ENCODE assay signal across 23 mouse cellular contexts in the genomic region with DNA sequence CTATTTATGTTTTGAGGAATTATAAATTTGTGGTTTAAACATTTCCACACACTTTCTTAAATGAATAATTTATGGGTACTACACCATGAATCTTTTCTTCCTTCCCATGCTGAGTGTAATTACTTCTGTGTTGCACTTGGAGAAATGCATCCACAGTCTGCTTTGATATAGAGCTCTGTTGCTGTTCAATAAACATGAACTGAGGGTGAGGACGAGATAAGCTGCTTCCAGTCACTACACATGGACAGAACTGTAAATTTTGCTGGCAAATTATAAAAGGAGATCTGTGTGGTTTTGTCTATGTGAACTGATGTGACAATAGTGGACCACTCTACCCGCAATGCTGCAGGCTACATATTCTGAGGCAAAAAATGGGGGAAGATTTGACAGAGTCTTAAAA.
A peak's percentile ranks its signal among the peaks of the same experiment; 100 is the strongest.
DNase-seq lines count a peak whose midpoint lies in the region; ATAC-seq lines count a peak whose summit lies in the region.
"Had no signal": no experiment of that assay in that cellular context is flagged by ENCODE, and none has a peak within 500 bp of the region (broad histone marks: within the 10 kb centered on the region; RNA-seq: fewer than 3 reads in every experiment).

No protein-coding gene starts in this region.

- H3K9me3 ChIP-seq in forebrain, embryonic 14.5 days (replicated peaks; ENCODE audit: control insufficient read depth, low read length) = no peaks in the 10 kb centered on the region
- H3K9me3 ChIP-seq in forebrain, embryonic 12.5 days = no peaks in the 10 kb centered on the region
- H3K9me3 ChIP-seq in midbrain, embryonic 14.5 days (ENCODE audit: control insufficient read depth, low read length) = no peaks in the 10 kb centered on the region
- no peaks in the 10 kb centered on the region for H3K9me3 ChIP-seq in midbrain, embryonic 10.5 days (replicated peaks)
- H3K9me3 ChIP-seq in midbrain, embryonic 15.5 days = no peaks in the 10 kb centered on the region
- H3K9me3 ChIP-seq: embryonic facial prominence, embryonic 12.5 days; embryonic facial prominence, embryonic 15.5 days; forebrain, embryonic 13.5 days; hindbrain, embryonic 12.5 days; hindbrain, embryonic 15.5 days had no signal

- H3K9ac ChIP-seq in forebrain, embryonic 14.5 days (ENCODE audit: low read length) = no peak overlapping the region
- H3K9ac ChIP-seq in forebrain, embryonic 12.5 days = no peak overlapping the region
- H3K9ac ChIP-seq in midbrain, embryonic 14.5 days (replicated peaks; ENCODE audit: low read length) = no peak overlapping the region
- no peak overlapping the region for H3K9ac ChIP-seq in midbrain, embryonic 15.5 days
- H3K9ac ChIP-seq: embryonic facial prominence, embryonic 12.5 days; embryonic facial prominence, embryonic 15.5 days; forebrain, embryonic 13.5 days; forebrain, postnatal 0 days; hindbrain, embryonic 12.5 days; hindbrain, embryonic 15.5 days had no signal

- WGBS in forebrain, embryonic 14.5 days = 53% methylated on average over 2 of the region's 2 CpGs
- WGBS in forebrain, embryonic 12.5 days = 63% methylated on average over 2 of the region's 2 CpGs
- WGBS in midbrain, embryonic 14.5 days = 43% methylated on average over 2 of the region's 2 CpGs
- WGBS in midbrain, embryonic 10.5 days = 83% methylated on average over 2 of the region's 2 CpGs
- WGBS in midbrain, embryonic 15.5 days = 35% methylated on average over 2 of the region's 2 CpGs

- no peaks in the 10 kb centered on the region for H3K27me3 ChIP-seq in forebrain, embryonic 14.5 days (replicated peaks; ENCODE audit: control insufficient read depth, insufficient read depth, low read length)
- H3K27me3 ChIP-seq in forebrain, embryonic 12.5 days = no peaks in the 10 kb centered on the region
- H3K27me3 ChIP-seq in midbrain, embryonic 14.5 days (ENCODE audit: control insufficient read depth, insufficient read depth, low read length) = no peaks in the 10 kb centered on the region
- H3K27me3 ChIP-seq in midbrain, embryonic 10.5 days (ENCODE audit: low read depth, poor library complexity, severe bottlenecking) = no peaks in the 10 kb centered on the region
- H3K27me3 ChIP-seq in midbrain, embryonic 15.5 days (replicated peaks) = no peaks in the 10 kb centered on the region
- H3K27me3 ChIP-seq: embryonic facial prominence, embryonic 12.5 days; embryonic facial prominence, embryonic 15.5 days; forebrain, embryonic 13.5 days; hindbrain, embryonic 12.5 days; hindbrain, embryonic 15.5 days had no signal

- H3K4me2 ChIP-seq in forebrain, embryonic 14.5 days (ENCODE audit: low read length) = no peak overlapping the region
- H3K4me2 ChIP-seq in forebrain, embryonic 12.5 days = no peak overlapping the region
- no peak overlapping the region for H3K4me2 ChIP-seq in midbrain, embryonic 14.5 days (ENCODE audit: low read length)
- H3K4me2 ChIP-seq in midbrain, embryonic 15.5 days = no peak overlapping the region
- H3K4me2 ChIP-seq: embryonic facial prominence, embryonic 12.5 days; embryonic facial prominence, embryonic 15.5 days; forebrain, embryonic 13.5 days; heart, embryonic 11.5 days; hindbrain, embryonic 12.5 days; hindbrain, embryonic 15.5 days had no signal

- no peak for ATAC-seq in forebrain, embryonic 14.5 days
- ATAC-seq in forebrain, embryonic 12.5 days (ENCODE audit: low FRiP score) = no peak
- ATAC-seq in midbrain, embryonic 14.5 days (ENCODE audit: low FRiP score, low TSS enrichment) = no peak
- peak; percentile 69; the same call in 1 of the 2 replicates for ATAC-seq in midbrain, embryonic 15.5 days (replicated peaks)
- ATAC-seq: activated CD4-positive, CD25-positive, alpha-beta regulatory T cell, adult 4 months; forebrain, embryonic 13.5 days; forebrain, postnatal 0 days had no signal

- H3K36me3 ChIP-seq in forebrain, embryonic 14.5 days (ENCODE audit: control insufficient read depth, insufficient read depth, low read length) = no peaks in the 10 kb centered on the region
- H3K36me3 ChIP-seq in forebrain, embryonic 12.5 days (replicated peaks) = no peaks in the 10 kb centered on the region
- no peaks in the 10 kb centered on the region for H3K36me3 ChIP-seq in midbrain, embryonic 14.5 days (ENCODE audit: control insufficient read depth, insufficient read depth, low read length)
- H3K36me3 ChIP-seq in midbrain, embryonic 10.5 days = no peaks in the 10 kb centered on the region
- no peaks in the 10 kb centered on the region for H3K36me3 ChIP-seq in midbrain, embryonic 15.5 days (replicated peaks)
- H3K36me3 ChIP-seq: embryonic facial prominence, embryonic 12.5 days; embryonic facial prominence, embryonic 15.5 days; hindbrain, embryonic 12.5 days; hindbrain, embryonic 15.5 days had no signal

- peak; percentile 6 for DNase-seq in forebrain, embryonic 14.5 days (ENCODE audit: low spot score)
- DNase-seq in midbrain, embryonic 14.5 days = peak; percentile 49
- no peak for DNase-seq in midbrain, embryonic 10.5 days (ENCODE audit: low spot score)
- DNase-seq in frontal cortex, postnatal 14 days (ENCODE audit: low spot score in 2 of 2) = no peak
- DNase-seq: adrenal gland, adult 8-10 months; adrenal gland, postnatal 25 days; cerebellum, adult 11 months; cerebellum, adult 2 months; cerebellum, adult 9-11 months; cerebellum, postnatal 25 days; forebrain, postnatal 0 days; gastrocnemius, postnatal 10 days; gastrocnemius, postnatal 36 days had no signal

- H3K27ac ChIP-seq in forebrain, embryonic 14.5 days (ENCODE audit: low read depth, low read length) = no peak overlapping the region
- H3K27ac ChIP-seq in forebrain, embryonic 12.5 days = no peak overlapping the region
- 0 out of 2 replicates have a peak overlapping the region, but pooled peaks have one; percentile 6 for H3K27ac ChIP-seq in midbrain, embryonic 14.5 days (replicated peaks; ENCODE audit: low read depth, low read length)
- H3K27ac ChIP-seq in midbrain, embryonic 10.5 days (replicated peaks) = no peak overlapping the region
- H3K27ac ChIP-seq in midbrain, embryonic 15.5 days = no peak overlapping the region
- H3K27ac ChIP-seq: embryonic facial prominence, embryonic 12.5 days; embryonic facial prominence, embryonic 15.5 days; forebrain, embryonic 13.5 days; hindbrain, embryonic 12.5 days; hindbrain, embryonic 15.5 days had no signal

- no peaks in the 10 kb centered on the region for H3K4me1 ChIP-seq in forebrain, embryonic 14.5 days (ENCODE audit: control insufficient read depth, insufficient read depth, low read length)
- no peaks in the 10 kb centered on the region for H3K4me1 ChIP-seq in forebrain, embryonic 12.5 days
- no peaks in the 10 kb centered on the region for H3K4me1 ChIP-seq in midbrain, embryonic 14.5 days (ENCODE audit: control insufficient read depth, insufficient read depth, low read length)
- no peaks in the 10 kb centered on the region for H3K4me1 ChIP-seq in midbrain, embryonic 10.5 days
- H3K4me1 ChIP-seq in midbrain, embryonic 15.5 days = no peaks in the 10 kb centered on the region
- H3K4me1 ChIP-seq: embryonic facial prominence, embryonic 12.5 days; embryonic facial prominence, embryonic 15.5 days; forebrain, embryonic 13.5 days; hindbrain, embryonic 12.5 days; hindbrain, embryonic 15.5 days had no signal

- H3K4me3 ChIP-seq in forebrain, embryonic 14.5 days (ENCODE audit: low read depth, low read length) = no peak overlapping the region
- no peak overlapping the region for H3K4me3 ChIP-seq in forebrain, embryonic 12.5 days (replicated peaks)
- no peak overlapping the region for H3K4me3 ChIP-seq in midbrain, embryonic 14.5 days (replicated peaks; ENCODE audit: low read depth, low read length)
- no peak overlapping the region for H3K4me3 ChIP-seq in midbrain, embryonic 10.5 days
- no peak overlapping the region for H3K4me3 ChIP-seq in midbrain, embryonic 15.5 days
- H3K4me3 ChIP-seq: embryonic facial prominence, embryonic 12.5 days; embryonic facial prominence, embryonic 15.5 days; erythroblast, embryonic 14.5 days; forebrain, embryonic 13.5 days; hindbrain, embryonic 12.5 days; hindbrain, embryonic 15.5 days had no signal

Comparison
In these comparisons a context has a peak if more than half of its experiments do, and no peak if none do; other contexts are left out.
1. DNase-seq: peak in forebrain, embryonic 14.5 days (single experiment) and midbrain, embryonic 14.5 days (single experiment); none in midbrain, embryonic 10.5 days (single experiment) and frontal cortex, postnatal 14 days (0 of 2).